Mouse (Mus musculus) heart, embryonic 12.5 days (tissue): ENCODE measurements around the gene Pcdh18. TPM values are rescaled to one million over a fixed set of nuclear protein-coding genes. Genes with fewer than 3 reads are reported as not detected.

Experiments used
- ATAC-seq: fragments of 200-750 bp; cut with Nextera tagmentation; 2 replicates; pipeline ENCODE4 v1.8.0; 2017; ENCODE audit warnings: moderate TSS enrichment, moderate library complexity; ENCODE audit not compliant: insufficient number of reproducible peaks, low FRiP score
- H3K27ac ChIP-seq: fragments of 300-500 bp; sonication (generic); 2 replicates; pipeline ENCODE4 v1.5.1; 2016; ENCODE audit warnings: mild to moderate bottlenecking, moderate library complexity; ENCODE audit not compliant: poor library complexity, severe bottlenecking
- H3K27me3 ChIP-seq: fragments of 300-500 bp; sonication (generic); replicated peaks from 2 replicates; pipeline ENCODE4 v1.6.1; 2016; ENCODE audit warnings: mild to moderate bottlenecking, moderate library complexity
- H3K36me3 ChIP-seq: fragments of 300-500 bp; sonication (generic); 2 replicates; pipeline ENCODE4 v1.6.1; 2016; ENCODE audit warnings: mild to moderate bottlenecking, moderate library complexity
- H3K4me1 ChIP-seq: fragments of 300-500 bp; sonication (generic); replicated peaks from 2 replicates; pipeline ENCODE4 v1.6.1; 2016; ENCODE audit warnings: mild to moderate bottlenecking
- H3K4me2 ChIP-seq: fragments of 300-500 bp; sonication (generic); 2 replicates; pipeline ENCODE4 v1.6.1; 2016; ENCODE audit warnings: mild to moderate bottlenecking, moderate library complexity
- H3K4me3 ChIP-seq: fragments of 300-500 bp; sonication (generic); 2 replicates; pipeline ENCODE4 v1.5.1; 2016; ENCODE audit warnings: mild to moderate bottlenecking
- H3K9ac ChIP-seq: fragments of 300-500 bp; sonication (generic); 2 replicates; pipeline ENCODE4 v1.6.1; 2016; ENCODE audit warnings: mild to moderate bottlenecking, moderate library complexity
- H3K9me3 ChIP-seq: fragments of 300-500 bp; sonication (generic); replicated peaks from 2 replicates; pipeline ENCODE4 v1.6.1; 2016; ENCODE audit warnings: mild to moderate bottlenecking, moderate library complexity
- WGBS: fragments of 180-500 bp; shearing (Covaris S2); methylation state at CpG from one replicate; pipeline ENCODE4 v1.1.7; 2016; 5-methylcytosine and 5-hydroxymethylcytosine counted together
- polyA plus RNA-seq: library from polyadenylated mRNA; unstranded; fragments of >200 nt; fragmentation: Nextera tagmentation; extraction: Ambion mirVana; gene quantifications from 2 replicates; pipeline ENCODE4 v1.2.1, GENCODE M21; 2016

Gene Pcdh18
- 27.4 and 30.2 TPM in 2 replicates for polyA plus RNA-seq

GRCm38 (mm10) chr3:49756870-49757625 is at the start of gene Pcdh18:
Pcdh18 (minus strand) TSS chr3:49757325.
- peak within 1 kb of the TSS; percentile 77 for H3K4me2 ChIP-seq
- peaks cover 8% of the 10 kb centered on the region for H3K4me1 ChIP-seq
- peak within 1 kb of the TSS; percentile 82 for H3K9ac ChIP-seq
- no peaks in the 10 kb centered on the region for H3K27me3 ChIP-seq
- H3K36me3 ChIP-seq: peaks cover 17% of the 10 kb centered on the region
- ATAC-seq: peak; percentile 88
- WGBS: under 1% methylated on average over 43 of the region's 43 CpGs
- peak within 1 kb of the TSS; percentile 65 for H3K4me3 ChIP-seq
- H3K9me3 ChIP-seq: no peaks in the 10 kb centered on the region
- peak within 1 kb of the TSS; percentile 87 for H3K27ac ChIP-seq

- no peaks in the 10 kb centered on the region for H3K36me3 ChIP-seq
- H3K4me3 ChIP-seq: no peak overlapping the region
- H3K4me1 ChIP-seq: peaks cover 7% of the 10 kb centered on the region
- H3K27ac ChIP-seq: no peak overlapping the region
- H3K9ac ChIP-seq: no peak overlapping the region
- 24% methylated on average over 2 of the region's 2 CpGs for WGBS
- H3K27me3 ChIP-seq: no peaks in the 10 kb centered on the region
- ATAC-seq: no peak
- no peak overlapping the region for H3K4me2 ChIP-seq
- no peaks in the 10 kb centered on the region for H3K9me3 ChIP-seq
Measured at GRCm38 (mm10) chr3:49806823-49807222, 49.7 kb upstream of the Pcdh18 start.

DNA sequence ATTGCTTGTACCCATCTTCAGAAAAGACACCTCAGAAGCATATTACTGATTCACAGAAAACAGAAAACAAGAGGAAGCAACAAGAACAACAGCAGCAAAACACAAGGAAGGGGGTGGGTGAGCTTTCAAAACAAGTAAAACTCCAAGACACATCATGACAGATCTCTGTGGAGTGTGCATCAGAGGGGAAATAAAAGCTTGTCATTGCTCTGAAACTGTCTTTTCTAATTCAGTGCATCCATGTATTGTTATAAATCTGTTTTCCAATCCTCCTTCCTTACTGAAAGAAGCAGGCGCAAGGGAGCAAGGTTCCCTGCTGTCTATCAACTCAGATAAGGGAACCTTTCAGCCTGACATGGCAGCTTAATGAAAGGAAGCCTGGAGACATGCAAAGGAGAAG is 48.4 kb upstream of the Pcdh18 start:
- no peak overlapping the region for H3K4me3 ChIP-seq
- no peaks in the 10 kb centered on the region for H3K36me3 ChIP-seq
- H3K9me3 ChIP-seq: no peaks in the 10 kb centered on the region
- no peak overlapping the region for H3K9ac ChIP-seq
- H3K4me2 ChIP-seq: no peak overlapping the region
- H3K27ac ChIP-seq: no peak overlapping the region
- H3K4me1 ChIP-seq: peaks cover 7% of the 10 kb centered on the region
- no peaks in the 10 kb centered on the region for H3K27me3 ChIP-seq
- ATAC-seq: no peak
- 49% methylated on average over 1 of the region's 1 CpGs for WGBS

DNA sequence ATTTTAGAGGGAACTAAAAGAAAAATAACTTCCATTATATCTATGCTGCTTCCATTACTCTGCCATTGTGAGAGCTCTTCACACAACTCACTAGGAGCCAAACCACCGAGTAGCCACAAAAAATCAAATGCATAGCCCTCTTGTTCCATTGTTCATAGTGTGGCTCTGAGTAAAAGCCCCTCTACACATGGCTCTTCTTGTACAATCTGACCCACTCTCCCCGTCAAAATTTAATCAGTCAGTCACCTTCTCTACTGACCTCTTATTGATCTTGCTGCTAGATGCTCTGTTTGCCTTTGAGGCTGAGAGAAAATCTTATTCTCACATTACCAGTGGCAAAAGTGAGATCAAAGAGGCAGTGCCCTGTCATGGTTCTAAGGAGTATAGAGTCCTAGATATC is 31.2 kb upstream of the Pcdh18 start:
- ATAC-seq: no peak

DNA sequence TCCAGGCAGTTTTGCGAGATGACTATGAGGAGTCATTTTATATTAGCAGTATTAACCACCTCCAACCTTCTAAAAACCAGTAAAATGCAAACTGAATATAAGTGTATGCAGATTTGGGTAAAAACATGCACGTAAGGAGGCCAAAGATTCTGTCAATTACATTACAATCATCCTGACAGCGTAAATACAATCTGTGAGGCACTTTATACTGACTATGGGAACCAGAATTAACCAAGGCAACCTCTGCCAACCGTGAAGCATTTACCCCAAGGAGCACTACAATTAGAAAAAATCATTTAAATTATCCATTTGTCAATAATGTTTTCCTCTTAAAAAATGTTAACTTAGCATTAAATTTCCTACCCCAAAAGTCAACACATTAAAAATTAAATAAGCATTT is 30.6 kb upstream of the Pcdh18 start:
- Histone ChIP-seq H3K27me3 (no peaks in the 10 kb centered on the region), H3K9ac (no peak overlapping the region), H3K4me3 (no peak overlapping the region), H3K4me1 (no peaks in the 10 kb centered on the region), H3K9me3 (no peaks in the 10 kb centered on the region), H3K27ac (no peak overlapping the region), H3K36me3 (no peaks in the 10 kb centered on the region), H3K4me2 (no peak overlapping the region)
- ATAC-seq: no peak
- 82% methylated on average over 4 of the region's 4 CpGs for WGBS

More for the DNA sequence above, 31.2 kb upstream of the Pcdh18 start:
- Histone ChIP-seq H3K36me3 (no peaks in the 10 kb centered on the region), H3K4me2 (no peak overlapping the region), H3K4me1 (no peaks in the 10 kb centered on the region), H3K27ac (no peak overlapping the region), H3K27me3 (no peaks in the 10 kb centered on the region), H3K9me3 (no peaks in the 10 kb centered on the region), H3K4me3 (no peak overlapping the region), H3K9ac (no peak overlapping the region)
- 56% methylated on average over 2 of the region's 2 CpGs for WGBS

DNA sequence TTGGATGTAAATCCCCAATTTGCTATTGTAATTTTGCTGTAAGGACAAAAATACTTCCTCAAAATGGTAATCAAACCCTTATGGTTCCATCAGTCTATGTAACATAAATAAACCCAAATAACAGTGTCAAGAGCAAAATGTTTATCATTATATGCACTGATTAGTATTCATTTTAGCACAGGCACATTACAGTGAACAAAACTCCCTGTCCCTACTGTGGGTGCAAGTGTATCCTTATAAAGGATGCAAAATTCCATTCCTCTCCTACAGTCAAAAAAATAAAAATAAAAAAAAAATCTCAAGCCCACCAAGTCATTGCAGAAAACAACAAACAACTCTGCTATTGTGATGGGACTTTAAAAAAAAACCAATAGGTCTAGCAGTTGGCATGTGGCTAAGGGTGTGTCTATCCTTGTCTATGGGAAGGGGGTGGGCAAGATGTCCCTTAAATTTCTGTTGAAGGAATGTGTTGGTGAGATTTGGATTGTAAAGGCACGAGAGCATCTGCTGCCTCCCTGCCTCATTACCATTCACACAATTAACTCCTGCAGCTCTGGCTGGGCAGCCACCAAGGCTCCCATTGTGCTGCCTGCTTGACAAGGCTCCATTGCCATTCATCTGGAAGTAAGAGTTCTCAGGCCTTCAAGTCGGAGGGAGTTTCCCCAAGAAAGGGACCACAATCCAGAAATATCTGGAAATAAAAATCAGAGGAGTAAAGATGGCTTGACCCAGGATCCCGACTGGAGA is 12.0 kb upstream of the Pcdh18 start:
- H3K4me3 ChIP-seq: no peak overlapping the region
- peaks cover 4% of the 10 kb centered on the region; the same call in 1 of the 2 replicates for H3K4me1 ChIP-seq
- no peaks in the 10 kb centered on the region for H3K9me3 ChIP-seq
- H3K27ac ChIP-seq: no peak overlapping the region
- no peak overlapping the region for H3K4me2 ChIP-seq
- H3K9ac ChIP-seq: no peak overlapping the region
- WGBS: 42% methylated on average over 3 of the region's 3 CpGs
- no peaks in the 10 kb centered on the region for H3K27me3 ChIP-seq
- H3K36me3 ChIP-seq: no peaks in the 10 kb centered on the region
- ATAC-seq: no peak

DNA sequence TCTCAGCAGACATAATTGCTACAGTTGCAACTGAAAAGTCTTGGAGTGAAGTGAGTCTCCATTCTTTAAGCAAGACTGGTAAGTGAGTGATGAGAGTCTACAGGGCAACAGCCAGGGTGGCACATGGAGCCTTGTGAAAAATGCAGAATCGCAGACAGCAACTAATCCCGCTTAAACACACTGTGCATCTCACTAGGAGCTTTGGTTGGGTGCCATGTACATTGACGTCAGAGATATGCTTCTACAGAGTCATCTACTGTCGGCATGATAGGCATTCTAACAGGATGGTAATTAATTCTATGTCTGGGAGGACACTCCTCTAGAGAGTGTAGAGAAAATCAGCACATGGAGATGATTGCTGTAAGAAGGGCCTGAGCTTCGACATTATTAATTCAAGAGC is 5.6 kb upstream of the Pcdh18 start:
- Histone ChIP-seq H3K27ac (no peak overlapping the region), H3K9ac (no peak overlapping the region), H3K4me3 (no peak overlapping the region), H3K4me1 (no peaks in the 10 kb centered on the region), H3K9me3 (no peaks in the 10 kb centered on the region), H3K36me3 (no peaks in the 10 kb centered on the region), H3K27me3 (no peaks in the 10 kb centered on the region), H3K4me2 (no peak overlapping the region)
- 73% methylated on average over 5 of the region's 5 CpGs for WGBS
- ATAC-seq: no peak

DNA sequence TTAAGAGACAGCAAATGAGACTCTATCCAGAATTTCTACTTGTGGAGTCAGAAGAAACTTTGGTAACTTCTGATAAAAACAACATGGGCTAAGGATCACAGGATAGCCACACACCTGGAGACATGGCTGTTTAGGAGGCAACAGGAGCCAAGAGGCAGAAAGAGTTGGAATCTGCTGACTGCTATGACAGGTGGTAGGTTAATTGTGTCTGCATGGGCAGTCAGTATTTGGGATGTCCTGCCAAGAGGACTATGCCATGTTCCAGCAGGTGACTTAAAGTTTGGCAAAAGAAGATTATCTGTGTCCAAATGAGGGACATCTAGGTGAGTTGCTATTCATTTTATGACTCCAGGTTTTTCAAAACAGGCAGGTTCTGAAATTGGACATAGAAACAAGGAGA is 4.8 kb upstream of the Pcdh18 start:
- H3K9me3 ChIP-seq: no peaks in the 10 kb centered on the region
- no peaks in the 10 kb centered on the region for H3K36me3 ChIP-seq
- H3K4me1 ChIP-seq: no peaks in the 10 kb centered on the region
- H3K4me3 ChIP-seq: no peak overlapping the region
- H3K27me3 ChIP-seq: no peaks in the 10 kb centered on the region
- no peak overlapping the region for H3K4me2 ChIP-seq
- H3K9ac ChIP-seq: no peak overlapping the region
- ATAC-seq: no peak
- H3K27ac ChIP-seq: no peak overlapping the region

- no peaks in the 10 kb centered on the region for H3K27me3 ChIP-seq
- H3K27ac ChIP-seq: peak overlapping the region; percentile 87
- ATAC-seq: no peak
- peaks cover 11% of the 10 kb centered on the region for H3K36me3 ChIP-seq
- WGBS: under 1% methylated on average over 6 of the region's 6 CpGs
- H3K9me3 ChIP-seq: no peaks in the 10 kb centered on the region
- peak overlapping the region; percentile 82 for H3K9ac ChIP-seq
- peak overlapping the region; percentile 65 for H3K4me3 ChIP-seq
- H3K4me1 ChIP-seq: peaks cover 8% of the 10 kb centered on the region
- peak overlapping the region; percentile 77 for H3K4me2 ChIP-seq
Measured at GRCm38 (mm10) chr3:49757626-49758019, 498 bp upstream of the Pcdh18 start.

GRCm38 (mm10) chr3:49755986-49756845 is 909 bp downstream of the Pcdh18 start:
- no peak for ATAC-seq
- WGBS: 2% methylated on average over 36 of the region's 36 CpGs
- Histone ChIP-seq H3K36me3 (peaks cover 25% of the 10 kb centered on the region), H3K9me3 (no peaks in the 10 kb centered on the region), H3K4me2 (peak overlapping the region; percentile 77), H3K27me3 (no peaks in the 10 kb centered on the region), H3K9ac (peak overlapping the region; percentile 82), H3K27ac (peak overlapping the region; percentile 87), H3K4me1 (peaks cover 8% of the 10 kb centered on the region), H3K4me3 (peak overlapping the region; percentile 65)

- peak overlapping the region; percentile 77 for H3K4me2 ChIP-seq
- H3K9ac ChIP-seq: no peak overlapping the region
- H3K4me1 ChIP-seq: peaks cover 8% of the 10 kb centered on the region
- no peak overlapping the region for H3K27ac ChIP-seq
- H3K27me3 ChIP-seq: no peaks in the 10 kb centered on the region
- H3K4me3 ChIP-seq: no peak overlapping the region
- peaks cover 54% of the 10 kb centered on the region for H3K36me3 ChIP-seq
- H3K9me3 ChIP-seq: no peaks in the 10 kb centered on the region
- 72% methylated on average over 4 of the region's 4 CpGs for WGBS
- ATAC-seq: no peak
Measured at GRCm38 (mm10) chr3:49752766-49753165, 4.4 kb downstream of the Pcdh18 start.
